In genomic region chr5:12467568-12468336, GRCm38 (mm10) we compare ENCODE assay signal across 24 mouse cellular contexts.
DNase-seq lines count a peak whose midpoint lies in the region; ATAC-seq and TF ChIP-seq lines count a peak whose summit lies in the region.
"Had no signal": no experiment of that assay in that cellular context is flagged by ENCODE, and none has a peak within 500 bp of the region (broad histone marks: within the 10 kb centered on the region; RNA-seq: fewer than 3 reads in every experiment).

No protein-coding gene starts in this region.

- no peaks in the 10 kb centered on the region for H3K27me3 ChIP-seq in limb, embryonic 13.5 days
- H3K27me3 ChIP-seq in limb, embryonic 10.5 days (ENCODE audit: low read depth, poor library complexity, severe bottlenecking): no peaks in the 10 kb centered on the region
- no peaks in the 10 kb centered on the region for H3K27me3 ChIP-seq in stomach, embryonic 14.5 days (ENCODE audit: control insufficient read depth, insufficient read depth, low read length)
- no peaks in the 10 kb centered on the region for H3K27me3 ChIP-seq in stomach, postnatal 0 days (ENCODE audit: control insufficient read depth, insufficient read depth, low read length)
- H3K27me3 ChIP-seq in intestine, embryonic 16.5 days (replicated peaks; ENCODE audit: control insufficient read depth, insufficient read depth, low read length): no peaks in the 10 kb centered on the region
- H3K27me3 ChIP-seq: kidney, embryonic 15.5 days; liver, embryonic 12.5 days; midbrain, embryonic 12.5 days had no signal

- TF ChIP-seq EP300 in stomach, postnatal 0 days (optimal IDR thresholded peaks at IDR 0.05): no peak

- 77% methylated on average over 4 of the region's 4 CpGs for WGBS in limb, embryonic 13.5 days
- 89% methylated on average over 4 of the region's 4 CpGs for WGBS in limb, embryonic 10.5 days
- 33% methylated on average over 4 of the region's 4 CpGs for WGBS in stomach, embryonic 14.5 days
- WGBS in stomach, postnatal 0 days: 29% methylated on average over 4 of the region's 4 CpGs
- 49% methylated on average over 4 of the region's 4 CpGs for WGBS in intestine, embryonic 16.5 days

- H3K27ac ChIP-seq in limb, embryonic 13.5 days: no peak overlapping the region
- H3K27ac ChIP-seq in limb, embryonic 10.5 days: no peak overlapping the region
- no peak overlapping the region for H3K27ac ChIP-seq in stomach, embryonic 14.5 days (ENCODE audit: low read length)
- no peak overlapping the region for H3K27ac ChIP-seq in stomach, postnatal 0 days (replicated peaks)
- H3K27ac ChIP-seq in intestine, embryonic 16.5 days (ENCODE audit: low read length): no peak overlapping the region
- H3K27ac ChIP-seq: forebrain, embryonic 10.5 days; heart, adult 2 months; hindbrain, embryonic 10.5 days; kidney, embryonic 15.5 days; liver, embryonic 12.5 days; midbrain, embryonic 12.5 days had no signal

- H3K9ac ChIP-seq in limb, embryonic 13.5 days: no peak overlapping the region
- no peak overlapping the region for H3K9ac ChIP-seq in stomach, embryonic 14.5 days (replicated peaks; ENCODE audit: low read depth, low read length)
- no peak overlapping the region for H3K9ac ChIP-seq in stomach, postnatal 0 days (ENCODE audit: low read length)
- no peak overlapping the region for H3K9ac ChIP-seq in intestine, embryonic 16.5 days (ENCODE audit: low read depth, low read length)
- H3K9ac ChIP-seq: kidney, embryonic 15.5 days; liver, embryonic 12.5 days; midbrain, embryonic 12.5 days had no signal

- no peaks in the 10 kb centered on the region for H3K4me1 ChIP-seq in limb, embryonic 13.5 days
- H3K4me1 ChIP-seq in limb, embryonic 10.5 days: no peaks in the 10 kb centered on the region
- no peaks in the 10 kb centered on the region for H3K4me1 ChIP-seq in stomach, embryonic 14.5 days (ENCODE audit: control insufficient read depth, insufficient read depth, low read length)
- H3K4me1 ChIP-seq in stomach, postnatal 0 days (replicated peaks; ENCODE audit: control insufficient read depth, insufficient read depth): no peaks in the 10 kb centered on the region
- H3K4me1 ChIP-seq in intestine, embryonic 16.5 days (ENCODE audit: control insufficient read depth, insufficient read depth, low read length): no peaks in the 10 kb centered on the region
- H3K4me1 ChIP-seq: forebrain, embryonic 10.5 days; hindbrain, embryonic 10.5 days; kidney, embryonic 15.5 days; liver, embryonic 12.5 days; midbrain, embryonic 12.5 days had no signal

- H3K4me3 ChIP-seq in limb, embryonic 13.5 days: no peak overlapping the region
- no peak overlapping the region for H3K4me3 ChIP-seq in limb, embryonic 10.5 days
- H3K4me3 ChIP-seq in stomach, embryonic 14.5 days (ENCODE audit: low read depth, low read length): no peak overlapping the region
- no peak overlapping the region for H3K4me3 ChIP-seq in stomach, postnatal 0 days (ENCODE audit: low read depth, low read length)
- H3K4me3 ChIP-seq in intestine, embryonic 16.5 days (ENCODE audit: low read length): no peak overlapping the region
- H3K4me3 ChIP-seq: forebrain, embryonic 10.5 days; heart, adult 2 months; hindbrain, embryonic 10.5 days; kidney, embryonic 15.5 days; liver, embryonic 12.5 days; midbrain, embryonic 12.5 days had no signal

- no peaks in the 10 kb centered on the region for H3K36me3 ChIP-seq in limb, embryonic 13.5 days
- H3K36me3 ChIP-seq in limb, embryonic 10.5 days: no peaks in the 10 kb centered on the region
- H3K36me3 ChIP-seq in stomach, embryonic 14.5 days (ENCODE audit: control insufficient read depth, insufficient read depth, low read length): no peaks in the 10 kb centered on the region
- H3K36me3 ChIP-seq in stomach, postnatal 0 days (ENCODE audit: control insufficient read depth, insufficient read depth, low read length): no peaks in the 10 kb centered on the region
- no peaks in the 10 kb centered on the region for H3K36me3 ChIP-seq in intestine, embryonic 16.5 days (ENCODE audit: control insufficient read depth, insufficient read depth, low read length)
- H3K36me3 ChIP-seq: forebrain, embryonic 10.5 days; hindbrain, embryonic 10.5 days; kidney, embryonic 15.5 days; liver, embryonic 12.5 days; midbrain, embryonic 12.5 days had no signal

- no peaks in the 10 kb centered on the region for H3K9me3 ChIP-seq in limb, embryonic 13.5 days
- H3K9me3 ChIP-seq in limb, embryonic 10.5 days (replicated peaks): no peaks in the 10 kb centered on the region
- H3K9me3 ChIP-seq in stomach, embryonic 14.5 days (ENCODE audit: control insufficient read depth, low read depth, low read length): no peaks in the 10 kb centered on the region
- no peaks in the 10 kb centered on the region for H3K9me3 ChIP-seq in stomach, postnatal 0 days (ENCODE audit: control insufficient read depth, low read length)
- H3K9me3 ChIP-seq in intestine, embryonic 16.5 days (ENCODE audit: control insufficient read depth, low read length): no peaks in the 10 kb centered on the region
- H3K9me3 ChIP-seq: forebrain, embryonic 10.5 days; hindbrain, embryonic 10.5 days; kidney, embryonic 15.5 days; liver, embryonic 12.5 days; midbrain, embryonic 12.5 days had no signal

- DNase-seq in limb, embryonic 10.5 days (ENCODE audit: low spot score): no peak
- DNase-seq in stomach, postnatal 0 days (ENCODE audit: low spot score): no peak
- no peak for DNase-seq in left cerebral cortex, adult 18-20 months (ENCODE audit: low spot score in 2 of 2)
- no peak for DNase-seq in layer of hippocampus, postnatal 10 days (ENCODE audit: low spot score in 2 of 2)
- DNase-seq: adrenal gland, postnatal 10 days; cerebellum, adult 8-10 months; cerebellum, postnatal 36 days; embryo, embryonic 11 days; gastrocnemius, postnatal 14 days; heart, adult 2 months; kidney, adult 11 months; kidney, postnatal 36 days; lung, postnatal 10 days; thymus, postnatal 25 days had no signal

- no peak for TF ChIP-seq CTCF in stomach, postnatal 0 days (IDR thresholded peaks at IDR 0.05; ENCODE audit: low read depth)

- peak; percentile 59; the same call in 1 of the 2 replicates for ATAC-seq in limb, embryonic 13.5 days (ENCODE audit: low FRiP score, low read depth)
- peak; percentile 67; the same call in 1 of the 2 replicates for ATAC-seq in stomach, embryonic 14.5 days (ENCODE audit: insufficient number of reproducible peaks, insufficient read depth, low FRiP score, low read depth)
- ATAC-seq in stomach, postnatal 0 days (ENCODE audit: low FRiP score, low TSS enrichment): no peak
- peak; percentile 74 for ATAC-seq in intestine, embryonic 16.5 days
- ATAC-seq: forebrain, embryonic 16.5 days; hindbrain, embryonic 16.5 days; liver, embryonic 12.5 days had no signal

- H3K4me2 ChIP-seq in limb, embryonic 13.5 days (replicated peaks): no peak overlapping the region
- no peak overlapping the region for H3K4me2 ChIP-seq in stomach, embryonic 14.5 days (replicated peaks; ENCODE audit: low read depth, low read length)
- H3K4me2 ChIP-seq in stomach, postnatal 0 days (replicated peaks; ENCODE audit: low read depth): no peak overlapping the region
- H3K4me2 ChIP-seq in intestine, embryonic 16.5 days (ENCODE audit: low read depth, low read length): no peak overlapping the region
- H3K4me2 ChIP-seq: kidney, embryonic 15.5 days; liver, embryonic 12.5 days; midbrain, embryonic 12.5 days had no signal
